Mouse (Mus musculus): Measurements from ENCODE around the gene Klra9.
"Not testable (repeated sequence)": the region's sequence is repeated elsewhere in the genome, so short reads cannot be mapped to it uniquely, and the experiment has no call there.

DNA sequence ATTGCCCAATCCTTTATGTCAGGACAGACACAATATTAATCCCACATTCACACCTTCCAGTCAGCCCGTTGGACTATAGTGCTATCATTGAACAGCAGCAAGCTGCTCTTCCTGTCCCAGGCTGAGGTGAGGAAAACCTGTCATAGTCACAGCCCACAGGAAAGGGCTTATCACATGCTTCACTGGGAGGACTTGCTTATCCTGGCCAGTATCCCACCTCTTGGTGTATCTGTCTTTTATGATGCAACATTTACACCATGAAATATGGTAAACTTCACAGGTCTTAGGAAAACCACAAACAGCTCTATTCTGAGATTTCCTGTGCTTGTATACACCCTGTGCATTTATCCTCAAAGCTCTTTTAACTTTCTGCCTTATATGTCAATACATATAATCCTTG lies 4.5 kb upstream of the Klra9 start:
- TF ChIP-seq CTCF (IDR thresholded peaks at IDR 0.05; ENCODE audit: control insufficient read depth, insufficient read depth, insufficient read length); USF1 (IDR thresholded peaks at IDR 0.05; ENCODE audit: low read depth); MAX (IDR thresholded peaks at IDR 0.05); CEBPB (IDR thresholded peaks at IDR 0.05; ENCODE audit: low read depth); MYOD1 (IDR thresholded peaks at IDR 0.05; ENCODE audit: control insufficient read depth, insufficient read length, low read depth); MYOG (IDR thresholded peaks at IDR 0.05; ENCODE audit: control insufficient read depth, extremely low read depth, insufficient read length); FOSL1 (IDR thresholded peaks at IDR 0.05; ENCODE audit: insufficient read depth, low read length, poor library complexity, severe bottlenecking): not testable (repeated sequence)
